Mouse (Mus musculus) heart, embryonic 11.5 days (tissue): ENCODE results near the gene 1700025G04Rik. TPM values are rescaled to one million over a fixed set of nuclear protein-coding genes. Genes with fewer than 3 reads are reported as not detected.

Experiments
- ATAC-seq: fragments of 200-750 bp; cut with Nextera tagmentation; replicated peaks from 2 replicates; pipeline ENCODE4 v1.8.0; 2017; ENCODE audit warnings: moderate library complexity; ENCODE audit not compliant: insufficient number of reproducible peaks, low FRiP score, low TSS enrichment
- H3K27ac ChIP-seq: fragments of 300-500 bp; sonication (generic); 2 replicates; pipeline ENCODE4 v1.5.1; 2014; ENCODE audit warnings: mild to moderate bottlenecking, low read depth, low read length
- H3K27me3 ChIP-seq: fragments of 300-500 bp; sonication (generic); 2 replicates; pipeline ENCODE4 v1.6.1; 2014; ENCODE audit warnings: mild to moderate bottlenecking, low read length, mixed read lengths; ENCODE audit not compliant: control insufficient read depth, insufficient read depth
- H3K36me3 ChIP-seq: fragments of 300-500 bp; sonication (generic); 2 replicates; pipeline ENCODE4 v1.6.1; 2014; ENCODE audit warnings: mild to moderate bottlenecking, low read length, moderate library complexity, mixed read lengths; ENCODE audit not compliant: control insufficient read depth, insufficient read depth
- H3K4me1 ChIP-seq: fragments of 300-500 bp; sonication (generic); 2 replicates; pipeline ENCODE4 v1.6.1; 2014; ENCODE audit warnings: low read length; ENCODE audit not compliant: control insufficient read depth, insufficient read depth
- H3K4me2 ChIP-seq: fragments of 300-500 bp; sonication (generic); 2 replicates; pipeline ENCODE4 v1.6.1; 2014; ENCODE audit warnings: mild to moderate bottlenecking, moderate library complexity
- H3K4me3 ChIP-seq: fragments of 300-500 bp; sonication (generic); 2 replicates; pipeline ENCODE4 v1.5.1; 2014; ENCODE audit warnings: low read depth, low read length
- H3K9ac ChIP-seq: fragments of 300-500 bp; sonication (generic); 2 replicates; pipeline ENCODE4 v1.6.1; 2014; ENCODE audit warnings: mild to moderate bottlenecking, low read depth, low read length, moderate library complexity
- H3K9me3 ChIP-seq: fragments of 300-500 bp; sonication (generic); replicated peaks from 2 replicates; pipeline ENCODE4 v1.6.1; 2016; ENCODE audit warnings: low read length; ENCODE audit not compliant: control insufficient read depth
- WGBS: fragments of 180-500 bp; shearing (Covaris S2); extraction: QIAGEN DNeasy Blood & Tissue Kit; methylation state at CpG from one replicate; pipeline ENCODE4 v1.1.7; 2014; ENCODE audit not compliant: insufficient replicate concordance; 5-methylcytosine and 5-hydroxymethylcytosine counted together
- polyA plus RNA-seq: library from polyadenylated mRNA; unstranded; fragments of >200 nt; fragmentation: Nextera tagmentation; extraction: Ambion mirVana; gene quantifications from 2 replicates; pipeline ENCODE4 v1.2.1, GENCODE M21; 2014

The 1700025G04Rik gene
- polyA plus RNA-seq, 1 experiment from 2014 or later, result 25.0 TPM

- no peak overlapping the region for H3K9ac ChIP-seq
- WGBS, result 29% methylated on average over 6 of the region's 6 CpGs
- H3K27me3 ChIP-seq, result no peaks in the 10 kb centered on the region
- H3K4me3 ChIP-seq, result no peak overlapping the region
- H3K36me3 ChIP-seq, result no peaks in the 10 kb centered on the region
- ATAC-seq, result no peak
- no peaks in the 10 kb centered on the region for H3K9me3 ChIP-seq
- peak overlapping the region; percentile 22; the same call in 1 of the 2 replicates for H3K27ac ChIP-seq
- H3K4me1 ChIP-seq, result peaks cover 38% of the 10 kb centered on the region
- peak overlapping the region; percentile 45 for H3K4me2 ChIP-seq
These were observed 150.4 kb downstream of the 1700025G04Rik start for GRCm38 (mm10) chr1:151939510-151939909.

GRCm38 (mm10) chr1:151933605-151934004 lies 156.3 kb downstream of the 1700025G04Rik start:
- Histone ChIP-seq H3K27ac (no peak overlapping the region), H3K9me3 (no peaks in the 10 kb centered on the region), H3K4me2 (no peak overlapping the region), H3K9ac (no peak overlapping the region), H3K36me3 (no peaks in the 10 kb centered on the region), H3K4me3 (no peak overlapping the region), H3K27me3 (no peaks in the 10 kb centered on the region), H3K4me1 (no peaks in the 10 kb centered on the region)
- no peak for ATAC-seq
- 81% methylated on average over 6 of the region's 6 CpGs for WGBS

GRCm38 (mm10) chr1:151926826-151927225 lies 163.1 kb downstream of the 1700025G04Rik start:
- no peaks in the 10 kb centered on the region for H3K9me3 ChIP-seq
- no peak overlapping the region for H3K9ac ChIP-seq
- no peaks in the 10 kb centered on the region for H3K36me3 ChIP-seq
- H3K27ac ChIP-seq, result no peak overlapping the region
- H3K27me3 ChIP-seq, result no peaks in the 10 kb centered on the region
- 66% methylated on average over 8 of the region's 8 CpGs for WGBS
- H3K4me2 ChIP-seq, result no peak overlapping the region
- H3K4me1 ChIP-seq, result 0 out of 2 replicates have a peak, but pooled peaks cover 4% of the 10 kb centered on the region
- no peak overlapping the region for H3K4me3 ChIP-seq
- no peak for ATAC-seq

- Histone ChIP-seq H3K27me3 (no peaks in the 10 kb centered on the region), H3K9ac (no peak overlapping the region), H3K4me3 (no peak overlapping the region), H3K36me3 (no peaks in the 10 kb centered on the region), H3K4me2 (no peak overlapping the region), H3K27ac (no peak overlapping the region), H3K4me1 (0 out of 2 replicates have a peak, but pooled peaks cover 4% of the 10 kb centered on the region), H3K9me3 (no peaks in the 10 kb centered on the region)
- ATAC-seq, result no peak
- WGBS, result 56% methylated on average over 4 of the region's 4 CpGs
These were observed 163.8 kb downstream of the 1700025G04Rik start for GRCm38 (mm10) chr1:151926141-151926540.

- no peak overlapping the region for H3K9ac ChIP-seq
- H3K4me3 ChIP-seq, result no peak overlapping the region
- 79% methylated on average over 7 of the region's 7 CpGs for WGBS
- 0 out of 2 replicates have a peak, but pooled peaks cover 4% of the 10 kb centered on the region for H3K4me1 ChIP-seq
- H3K4me2 ChIP-seq, result no peak overlapping the region
- H3K27ac ChIP-seq, result no peak overlapping the region
- H3K36me3 ChIP-seq, result no peaks in the 10 kb centered on the region
- ATAC-seq, result no peak
- H3K27me3 ChIP-seq, result no peaks in the 10 kb centered on the region
- no peaks in the 10 kb centered on the region for H3K9me3 ChIP-seq
These were observed 164.2 kb downstream of the 1700025G04Rik start for GRCm38 (mm10) chr1:151925738-151926137.

- no peak for ATAC-seq
- no peaks in the 10 kb centered on the region for H3K27me3 ChIP-seq
- no peak overlapping the region for H3K4me3 ChIP-seq
- H3K27ac ChIP-seq, result no peak overlapping the region
- no peaks in the 10 kb centered on the region for H3K9me3 ChIP-seq
- H3K4me1 ChIP-seq, result peaks cover 5% of the 10 kb centered on the region; the same call in 1 of the 2 replicates
- WGBS, result 58% methylated on average over 9 of the region's 9 CpGs
- no peak overlapping the region for H3K4me2 ChIP-seq
- no peaks in the 10 kb centered on the region for H3K36me3 ChIP-seq
- no peak overlapping the region for H3K9ac ChIP-seq
These were observed 171.0 kb downstream of the 1700025G04Rik start for GRCm38 (mm10) chr1:151918806-151919357.

- 88% methylated on average over 3 of the region's 3 CpGs for WGBS
- Histone ChIP-seq H3K4me1 (peaks cover 5% of the 10 kb centered on the region; the same call in 1 of the 2 replicates), H3K36me3 (no peaks in the 10 kb centered on the region), H3K9me3 (no peaks in the 10 kb centered on the region), H3K4me2 (no peak overlapping the region), H3K9ac (no peak overlapping the region), H3K27me3 (no peaks in the 10 kb centered on the region), H3K4me3 (no peak overlapping the region), H3K27ac (no peak overlapping the region)
- ATAC-seq, result no peak
These were observed 172.2 kb downstream of the 1700025G04Rik start for GRCm38 (mm10) chr1:151917736-151918135.

GRCm38 (mm10) chr1:151914494-151914893 lies 175.4 kb downstream of the 1700025G04Rik start:
- no peak overlapping the region for H3K27ac ChIP-seq
- H3K27me3 ChIP-seq, result no peaks in the 10 kb centered on the region
- no peak overlapping the region for H3K9ac ChIP-seq
- H3K9me3 ChIP-seq, result no peaks in the 10 kb centered on the region
- peaks cover 5% of the 10 kb centered on the region; the same call in 1 of the 2 replicates for H3K4me1 ChIP-seq
- no peak for ATAC-seq
- no peaks in the 10 kb centered on the region for H3K36me3 ChIP-seq
- WGBS, result 85% methylated on average over 9 of the region's 9 CpGs
- H3K4me2 ChIP-seq, result no peak overlapping the region
- no peak overlapping the region for H3K4me3 ChIP-seq

- no peak overlapping the region for H3K27ac ChIP-seq
- WGBS, result 60% methylated on average over 4 of the region's 4 CpGs
- H3K4me2 ChIP-seq, result no peak overlapping the region
- no peaks in the 10 kb centered on the region for H3K36me3 ChIP-seq
- H3K9ac ChIP-seq, result no peak overlapping the region
- H3K4me1 ChIP-seq, result no peaks in the 10 kb centered on the region; the same call in 1 of the 2 replicates
- no peaks in the 10 kb centered on the region for H3K27me3 ChIP-seq
- H3K4me3 ChIP-seq, result no peak overlapping the region
- H3K9me3 ChIP-seq, result no peaks in the 10 kb centered on the region
- ATAC-seq, result no peak
These were observed 182.9 kb downstream of the 1700025G04Rik start for GRCm38 (mm10) chr1:151907014-151907413.
